8 mouse cellular contexts compared by ENCODE assay signal in the genomic region with DNA sequence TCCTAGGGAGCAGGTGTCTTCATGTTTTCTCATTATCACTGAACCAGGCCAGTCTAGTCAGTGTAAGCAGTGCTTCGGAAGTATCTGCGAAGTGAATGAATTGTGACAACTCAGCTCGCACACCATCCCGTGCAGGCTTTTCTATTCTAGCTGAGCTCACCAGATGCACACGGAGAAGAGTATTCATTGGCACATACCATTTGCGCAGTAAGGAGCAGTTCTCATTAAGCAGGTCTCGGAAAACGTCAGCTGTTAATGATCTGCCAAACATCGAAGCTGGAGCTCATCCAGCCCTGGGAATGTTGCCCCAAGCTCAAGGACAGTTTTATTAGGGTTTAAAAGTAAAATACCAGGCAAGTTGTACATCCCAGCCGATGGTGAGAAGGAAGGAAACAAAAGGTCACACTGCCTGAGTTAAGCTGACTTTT. TPM values are rescaled to one million over a fixed set of nuclear protein-coding genes. Genes with fewer than 3 reads are reported as not detected.
DNase-seq lines count a peak whose midpoint lies in the region; ATAC-seq and TF ChIP-seq lines count a peak whose summit lies in the region.

No protein-coding gene starts in this region.

- peak; percentile 83 for ATAC-seq in limb, embryonic 13.5 days (ENCODE audit: low FRiP score, low read depth)
- no peak for ATAC-seq in stomach, postnatal 0 days (ENCODE audit: low FRiP score, low TSS enrichment)
- ATAC-seq in erythroid progenitor cell, adult 5-6 weeks (replicated peaks; ENCODE audit: low FRiP score, poor library complexity, severe bottlenecking), result no peak

- H3K27me3 ChIP-seq in liver, adult 2 months (ENCODE audit: control insufficient read depth, insufficient read depth, low read length), result no peaks in the 10 kb centered on the region
- H3K27me3 ChIP-seq in limb, embryonic 13.5 days, result no peaks in the 10 kb centered on the region
- no peaks in the 10 kb centered on the region for H3K27me3 ChIP-seq in stomach, postnatal 0 days (ENCODE audit: control insufficient read depth, insufficient read depth, low read length)

- H3K4me3 ChIP-seq in liver, adult 2 months (ENCODE audit: insufficient read depth, low read depth, low read length), result no peak overlapping the region
- no peak overlapping the region for H3K4me3 ChIP-seq in limb, embryonic 13.5 days
- no peak overlapping the region for H3K4me3 ChIP-seq in stomach, postnatal 0 days (ENCODE audit: low read depth, low read length)

- TF ChIP-seq EP300 in stomach, postnatal 0 days (optimal IDR thresholded peaks at IDR 0.05), result no peak

- H3K4me1 ChIP-seq in liver, adult 2 months (ENCODE audit: control insufficient read depth, insufficient read depth, low read length), result peaks cover 15% of the 10 kb centered on the region
- H3K4me1 ChIP-seq in limb, embryonic 13.5 days, result peaks cover 38% of the 10 kb centered on the region
- no peaks in the 10 kb centered on the region for H3K4me1 ChIP-seq in stomach, postnatal 0 days (replicated peaks; ENCODE audit: control insufficient read depth, insufficient read depth)

- TF ChIP-seq POLR2A in liver, adult 2 months (IDR thresholded peaks at IDR 0.05; ENCODE audit: extremely low read depth, insufficient read depth, low read length), result no peak

- H3K9ac ChIP-seq in liver, adult 2 months (ENCODE audit: low read depth, low read length), result no peak overlapping the region
- no peak overlapping the region for H3K9ac ChIP-seq in limb, embryonic 13.5 days
- no peak overlapping the region for H3K9ac ChIP-seq in stomach, postnatal 0 days (ENCODE audit: low read length)

- H3K9me3 ChIP-seq in limb, embryonic 13.5 days, result no peaks in the 10 kb centered on the region
- H3K9me3 ChIP-seq in stomach, postnatal 0 days (ENCODE audit: control insufficient read depth, low read length), result no peaks in the 10 kb centered on the region

- no peak overlapping the region for H3K27ac ChIP-seq in liver, adult 2 months (replicated peaks; ENCODE audit: insufficient read depth, low read depth, low read length)
- H3K27ac ChIP-seq in limb, embryonic 13.5 days, result peak overlapping the region; percentile 79
- 0 out of 2 replicates have a peak overlapping the region, but pooled peaks have one; percentile 40 for H3K27ac ChIP-seq in stomach, postnatal 0 days (replicated peaks)

- no peaks in the 10 kb centered on the region for H3K79me2 ChIP-seq in liver, adult 2 months (ENCODE audit: control insufficient read depth, insufficient read depth, low read length)

- 11% methylated on average over 10 of the region's 10 CpGs for WGBS in liver, adult 2 months
- 31% methylated on average over 10 of the region's 10 CpGs for WGBS in limb, embryonic 13.5 days
- 50% methylated on average over 10 of the region's 10 CpGs for WGBS in stomach, postnatal 0 days

- DNase-seq in adrenal gland, adult (ENCODE audit: inconsistent age in 2 of 2, low spot score in 1 of 2), result peak; percentile 31 to 76
- no peak for DNase-seq in adrenal gland, adult 8-10 months
- peak; percentile 89 for DNase-seq in liver, adult 2 months (ENCODE audit: extremely low read depth, low read depth, low spot score)
- no peak for DNase-seq in liver
- peak; percentile 90 for DNase-seq in kidney, adult 18-20 months
- DNase-seq in stomach, postnatal 0 days (ENCODE audit: low spot score), result no peak

- TF ChIP-seq CTCF in liver, adult 2 months (IDR thresholded peaks at IDR 0.05; ENCODE audit: low read depth, low read length), result no peak
- TF ChIP-seq CTCF in stomach, postnatal 0 days (IDR thresholded peaks at IDR 0.05; ENCODE audit: low read depth), result no peak

- peak overlapping the region; percentile 42 for H3K4me2 ChIP-seq in limb, embryonic 13.5 days (replicated peaks)
- no peak overlapping the region for H3K4me2 ChIP-seq in stomach, postnatal 0 days (replicated peaks; ENCODE audit: low read depth)

- H3K36me3 ChIP-seq in liver, adult 2 months (ENCODE audit: control insufficient read depth, insufficient read depth, low read length), result peaks cover 3% of the 10 kb centered on the region; the same call in 1 of the 2 replicates
- H3K36me3 ChIP-seq in limb, embryonic 13.5 days, result peaks cover 27% of the 10 kb centered on the region
- H3K36me3 ChIP-seq in stomach, postnatal 0 days (ENCODE audit: control insufficient read depth, insufficient read depth, low read length), result no peaks in the 10 kb centered on the region; the same call in 1 of the 2 replicates

RNA-seq across cellular contexts. Expression of a gene that starts 5.6 kb away (rescaled TPM):
- total RNA-seq in adrenal gland, adult 8-10 months (2022), result under 1 TPM; 0.49 to 0.91 (median 0.60) TPM
- total RNA-seq in liver, adult 2 months (2014; rRNA removed), result 0.18 and 0.27 TPM in 2 replicates
- polyA plus RNA-seq in liver, adult 2 months (2012; rRNA removed), result 0.17 and 0.19 TPM in 2 replicates
- polyA plus RNA-seq in limb, embryonic 13.5 days (2015; fragmentation: Nextera tagmentation; extraction: Ambion mirVana), result 0.32 and 0.57 TPM in 2 replicates
- 0.13 and 0.15 TPM in 2 replicates for polyA plus RNA-seq in stomach, postnatal 0 days (2015; fragmentation: Nextera tagmentation; extraction: Ambion mirVana)
- total RNA-seq in erythroid progenitor cell, adult 5-6 weeks (2015; ENCODE audit: low replicate concordance), result not detected in 2 replicates
- 0.08 and 1.3 TPM in 2 replicates for total RNA-seq in erythroid progenitor cell, adult 5-6 weeks (2017; ENCODE audit: low replicate concordance)

RNA-seq across cellular contexts. Expression of a gene that starts 37.2 kb away (rescaled TPM):
- 10 to 100 TPM; 11.7 to 19.3 (median 14.4) TPM for total RNA-seq in adrenal gland, adult 8-10 months (2022)
- total RNA-seq in liver, adult 2 months (2014; rRNA removed), result 3.7 and 3.8 TPM in 2 replicates
- 1.3 TPM in 2 replicates for polyA plus RNA-seq in liver, adult 2 months (2012; rRNA removed)
- 14.0 and 14.5 TPM in 2 replicates for polyA plus RNA-seq in limb, embryonic 13.5 days (2015; fragmentation: Nextera tagmentation; extraction: Ambion mirVana)
- polyA plus RNA-seq in stomach, postnatal 0 days (2015; fragmentation: Nextera tagmentation; extraction: Ambion mirVana), result 4.9 TPM in 2 replicates
- 10.9 and 11.9 TPM in 2 replicates for total RNA-seq in erythroid progenitor cell, adult 5-6 weeks (2015; ENCODE audit: low replicate concordance)
- 17.4 and 18.9 TPM in 2 replicates for total RNA-seq in erythroid progenitor cell, adult 5-6 weeks (2017; ENCODE audit: low replicate concordance)

RNA-seq across cellular contexts. Expression of a gene that starts 53.3 kb away (rescaled TPM):
- under 1 TPM; 0.26 to 0.71 (median 0.49) TPM for total RNA-seq in adrenal gland, adult 8-10 months (2022)
- 0.55 and 0.60 TPM in 2 replicates for total RNA-seq in liver, adult 2 months (2014; rRNA removed)
- polyA plus RNA-seq in liver, adult 2 months (2012; rRNA removed), result 0.12 and 0.26 TPM in 2 replicates
- polyA plus RNA-seq in limb, embryonic 13.5 days (2015; fragmentation: Nextera tagmentation; extraction: Ambion mirVana), result 14.5 and 15.5 TPM in 2 replicates
- 2.7 and 3.6 TPM in 2 replicates for polyA plus RNA-seq in stomach, postnatal 0 days (2015; fragmentation: Nextera tagmentation; extraction: Ambion mirVana)
- total RNA-seq in erythroid progenitor cell, adult 5-6 weeks (2015; ENCODE audit: low replicate concordance), result 44.3 and 57.4 TPM in 2 replicates
- 65.1 and 71.6 TPM in 2 replicates for total RNA-seq in erythroid progenitor cell, adult 5-6 weeks (2017; ENCODE audit: low replicate concordance)

Comparison
In these comparisons a context has a peak if more than half of its experiments do, and no peak if none do; other contexts are left out.
1. DNase-seq: peak in adrenal gland, adult (2 of 2), liver, adult 2 months (single experiment) and kidney, adult 18-20 months (single experiment); none in adrenal gland, adult 8-10 months (single experiment), liver (single experiment) and stomach, postnatal 0 days (single experiment).
2. RNA of a gene that starts 53.3 kb away (total RNA-seq): 44.3 to 71.6 TPM in erythroid progenitor cell, adult 5-6 weeks; 0.55 to 0.60 TPM in liver, adult 2 months and 0.26 to 0.71 TPM in adrenal gland, adult 8-10 months; every median in the first group is over 10 times any median in the second.